Mouse (Mus musculus) WW6 (cell line): ENCODE data around the gene 9430097D07Rik.

Source experiments
- DNase-seq: peaks from one replicate; pipeline ENCODE4 v3.0.0-alpha.2; 2013; ENCODE audit warnings: low read depth, low spot score

9430097D07Rik gene

DNA sequence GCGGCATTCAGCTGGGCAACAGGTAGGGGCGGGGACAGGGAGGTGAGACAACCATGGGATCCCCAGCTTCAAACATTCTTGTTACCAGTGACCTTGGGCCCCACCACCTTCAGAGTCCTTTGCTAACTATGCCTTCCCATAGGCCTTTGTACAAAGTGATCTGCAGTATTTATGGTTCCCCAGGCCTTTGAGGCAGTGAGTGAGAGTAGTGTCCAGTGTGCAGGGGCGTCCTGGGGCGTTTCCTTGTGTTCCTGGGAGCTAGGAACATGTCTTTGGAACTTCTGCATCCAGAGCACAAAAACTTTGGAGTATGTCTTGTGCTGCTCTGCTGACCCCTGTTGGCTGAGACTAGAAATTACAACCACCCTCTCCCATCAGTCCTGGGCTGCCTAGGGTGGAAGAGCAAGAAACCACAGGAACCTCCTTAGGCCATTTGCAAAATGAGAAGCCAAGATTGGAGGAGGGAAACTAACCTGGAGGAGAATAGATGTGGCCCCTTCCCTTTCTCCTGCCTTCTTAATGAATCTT is 8.9 kb downstream of the 9430097D07Rik start:
- DNase-seq = no peak

DNA sequence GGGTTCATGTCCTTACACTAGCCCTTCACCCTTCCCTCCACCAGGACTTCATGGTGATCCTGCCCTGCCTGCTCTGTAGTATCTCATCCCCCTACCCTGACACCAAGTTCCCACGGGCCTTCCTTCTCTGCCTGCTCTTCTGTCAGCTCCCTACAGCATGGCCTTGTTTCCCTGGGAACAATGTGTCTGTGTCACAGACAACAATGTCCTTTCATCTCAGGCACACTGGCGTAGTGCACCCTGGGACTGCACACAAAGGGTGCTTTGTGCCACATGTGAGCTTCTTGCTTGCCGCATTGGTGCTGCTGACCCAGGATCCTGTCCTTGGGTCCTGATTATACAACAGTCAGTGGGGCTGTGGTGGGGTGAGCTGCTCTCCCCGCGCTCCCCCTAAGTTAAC is 15.9 kb downstream of the 9430097D07Rik start:
- no peak for DNase-seq

DNA sequence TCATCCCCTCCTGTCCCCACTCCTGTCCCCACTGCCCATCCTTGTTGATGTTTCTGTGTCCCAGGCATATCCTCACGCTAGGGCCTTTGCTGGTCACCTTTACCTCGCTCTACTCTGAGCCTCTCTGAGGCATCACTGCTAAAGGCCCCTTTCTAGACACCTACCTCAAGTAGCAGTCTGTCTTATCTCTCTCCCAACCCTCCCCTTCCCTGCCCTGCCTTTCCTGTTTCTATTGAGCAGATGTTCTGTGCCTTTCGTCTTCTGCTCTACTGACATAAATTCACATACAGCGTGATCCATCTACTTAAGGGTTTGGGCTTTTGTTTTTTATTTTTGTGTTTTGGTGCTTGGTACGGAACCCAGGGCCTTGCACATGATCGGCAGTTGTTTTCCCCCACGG is 19.5 kb downstream of the 9430097D07Rik start:
- no peak for DNase-seq

DNA sequence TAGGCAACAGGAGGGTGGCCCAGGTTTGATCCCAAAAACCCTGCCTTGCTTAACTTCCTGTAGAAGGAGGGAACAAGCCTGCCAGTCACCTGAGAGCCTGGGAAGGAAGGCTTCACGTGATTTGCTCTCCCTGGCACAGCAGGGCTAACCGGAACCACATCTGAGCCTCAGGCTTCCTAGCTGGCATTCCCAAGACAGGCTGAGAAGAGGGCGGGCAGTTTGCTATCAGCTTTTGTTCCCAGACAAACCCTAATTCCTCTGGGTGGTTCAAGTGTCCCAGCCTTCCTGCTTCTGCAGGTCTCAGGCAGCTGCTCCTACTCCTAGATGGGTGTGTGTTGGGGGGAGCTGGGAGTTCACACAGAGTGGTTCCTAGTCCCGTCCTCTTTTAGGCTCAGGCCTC is 20.0 kb downstream of the 9430097D07Rik start:
- no peak for DNase-seq

DNA sequence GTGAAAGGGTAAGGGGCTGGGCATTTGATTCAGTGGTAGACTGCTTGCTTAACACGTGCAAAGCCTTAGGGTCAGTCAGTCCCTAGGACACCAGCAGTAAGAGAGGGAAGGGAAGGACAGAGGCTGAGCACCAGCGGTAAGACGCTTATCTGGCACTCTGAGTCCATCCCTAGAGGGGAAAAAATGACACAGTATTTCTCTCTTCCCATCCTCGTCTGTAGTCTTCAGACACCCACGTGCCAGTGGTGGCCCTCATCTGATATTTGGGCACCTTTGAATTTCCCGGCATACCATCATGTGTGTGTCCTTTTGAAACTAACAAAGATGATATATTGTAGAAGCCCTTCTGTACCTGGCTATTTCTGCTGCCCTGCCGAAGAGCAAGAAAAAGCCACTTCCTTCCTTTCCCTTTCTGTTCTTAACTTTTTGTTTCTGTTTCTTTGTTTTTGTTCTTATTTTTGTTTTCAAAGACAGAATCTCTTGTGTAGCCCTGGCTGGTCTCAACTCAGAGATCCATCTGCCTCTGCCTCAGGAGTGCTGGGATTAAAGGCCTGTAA is 21.8 kb downstream of the 9430097D07Rik start:
- no peak for DNase-seq

DNA sequence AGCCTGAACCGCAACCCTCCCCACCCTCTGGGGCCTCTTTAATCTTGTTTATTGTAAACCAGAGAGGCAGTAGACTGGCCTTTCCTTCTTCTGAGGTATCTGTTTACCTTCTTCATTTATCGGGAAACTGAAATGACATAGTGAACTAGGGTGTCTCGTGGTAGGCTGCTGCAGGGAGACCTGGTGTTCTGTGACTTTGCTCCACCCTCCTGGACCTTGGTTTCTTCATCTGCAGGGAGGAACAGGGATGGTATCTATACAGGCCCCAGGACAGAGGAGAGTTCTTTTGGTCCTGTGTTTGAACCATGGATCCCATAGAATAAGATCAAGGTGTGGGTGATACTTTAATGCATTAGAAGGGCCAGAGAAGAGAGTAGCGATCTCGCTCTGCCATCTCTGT is 24.2 kb downstream of the 9430097D07Rik start:
- DNase-seq = no peak

DNA sequence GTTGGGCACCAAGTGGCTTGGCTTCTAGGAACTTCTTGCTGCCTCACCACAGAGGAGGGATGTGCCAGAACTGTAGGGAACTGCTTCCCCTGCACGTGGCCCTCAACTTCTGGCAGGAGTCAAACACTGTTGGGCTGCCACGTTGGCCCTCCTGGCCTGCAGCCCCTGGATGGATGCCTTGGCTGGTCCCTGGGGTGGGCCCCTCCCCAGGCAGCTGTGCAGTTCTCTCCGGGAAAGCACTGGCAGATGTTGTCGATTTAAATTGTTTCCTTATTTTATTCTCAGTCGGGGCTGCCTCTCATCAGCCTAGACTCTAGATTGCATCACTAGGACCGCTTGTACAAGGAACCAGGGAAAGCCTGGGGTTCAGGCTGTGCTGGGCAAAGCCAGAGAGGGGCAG is 25.7 kb downstream of the 9430097D07Rik start:
- no peak for DNase-seq

DNA sequence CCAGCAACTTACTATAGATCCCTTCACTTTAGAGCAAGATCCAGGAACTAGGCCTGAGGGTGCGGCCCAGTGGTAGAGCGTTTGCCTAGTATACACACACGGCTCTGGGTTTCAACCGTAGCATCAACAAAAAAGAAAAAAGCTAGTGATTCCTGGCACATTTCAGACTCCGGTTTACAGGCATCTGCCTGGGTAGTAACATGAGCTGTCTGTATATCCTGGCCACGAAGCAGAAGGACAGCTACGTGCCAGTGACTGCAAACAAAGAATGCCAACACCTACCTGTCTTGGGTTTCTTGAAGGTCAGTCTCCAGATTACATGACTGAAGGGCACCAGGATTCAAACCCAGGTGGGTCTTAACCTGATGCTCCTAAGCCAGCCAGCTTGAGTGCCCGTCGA is 26.3 kb downstream of the 9430097D07Rik start:
- DNase-seq = no peak

DNA sequence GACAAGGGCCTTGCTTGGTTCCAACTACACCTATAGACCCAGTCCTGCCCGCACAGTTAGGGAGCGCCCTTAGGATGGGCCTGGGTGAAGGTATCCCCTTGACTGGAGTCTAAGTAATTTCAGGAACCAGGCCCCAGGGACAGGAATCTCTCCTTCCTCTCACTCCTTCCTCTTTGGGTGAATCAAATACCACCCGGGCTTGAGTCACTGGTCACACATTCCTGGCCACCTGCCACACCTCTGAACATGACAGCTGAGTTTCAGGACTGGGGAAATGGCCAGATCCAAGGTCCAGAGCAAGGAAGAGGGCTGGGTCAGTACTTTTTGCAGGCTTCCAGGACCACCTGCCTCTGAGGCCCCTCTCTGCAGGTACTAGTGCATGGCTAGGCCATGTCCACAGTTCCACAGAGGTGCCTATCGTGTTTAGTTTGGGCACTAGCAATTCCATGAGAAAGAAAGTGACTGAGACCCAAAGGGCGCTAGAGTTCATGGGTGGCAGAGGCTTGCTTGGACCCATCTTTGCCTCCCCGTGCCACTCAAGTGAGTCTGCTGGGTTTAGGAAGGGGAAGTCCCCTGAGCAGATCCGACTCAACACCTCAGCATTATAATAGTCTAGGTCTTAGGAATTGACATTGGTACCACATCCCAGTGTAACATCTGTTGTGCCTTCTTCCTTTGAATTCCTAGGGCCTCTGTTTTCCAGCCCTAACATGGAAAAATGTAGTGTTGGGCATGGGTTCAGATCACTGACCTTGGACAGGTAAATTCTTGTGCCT is 27.3 kb downstream of the 9430097D07Rik start:
- DNase-seq = no peak

DNA sequence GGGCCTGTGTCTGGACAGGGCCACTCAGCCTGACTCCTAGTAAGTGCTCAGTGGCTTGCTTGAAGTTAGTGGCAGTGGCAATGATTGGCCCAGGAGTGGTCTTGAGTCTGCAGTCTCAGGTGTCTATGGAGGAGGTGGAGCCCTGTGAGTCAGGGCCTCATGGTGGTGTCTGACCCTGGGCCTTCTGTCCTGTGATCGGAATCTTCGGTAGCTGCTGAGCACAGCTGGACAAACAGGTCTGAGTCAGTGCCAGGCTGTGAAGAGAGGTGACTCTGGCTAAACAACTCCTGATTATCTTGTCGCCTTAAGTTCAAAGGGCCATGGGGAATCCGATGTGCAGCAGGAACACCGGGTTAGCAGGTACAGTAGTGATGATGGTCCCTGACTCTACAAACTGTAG is 28.1 kb downstream of the 9430097D07Rik start:
- DNase-seq = no peak

DNA sequence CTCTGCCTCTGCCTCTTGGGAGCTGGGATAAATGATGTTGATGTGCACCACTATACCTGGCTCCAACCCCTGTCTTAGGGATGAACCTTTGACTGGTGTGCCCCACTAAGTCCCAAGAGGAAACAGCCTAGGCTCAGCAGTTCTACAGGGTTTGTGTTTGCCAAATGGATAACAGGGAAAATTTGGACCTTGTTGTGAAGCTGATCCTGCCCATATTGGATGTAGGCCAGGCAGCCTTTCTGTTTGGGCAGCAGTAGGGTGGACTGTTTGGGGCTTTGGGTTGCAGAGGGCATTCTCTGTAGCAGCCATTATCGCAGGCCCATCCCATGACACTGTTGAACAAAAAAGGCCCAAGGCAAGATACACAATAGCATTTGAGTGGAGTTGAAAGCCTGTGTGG is 28.5 kb downstream of the 9430097D07Rik start:
- DNase-seq = no peak

DNA sequence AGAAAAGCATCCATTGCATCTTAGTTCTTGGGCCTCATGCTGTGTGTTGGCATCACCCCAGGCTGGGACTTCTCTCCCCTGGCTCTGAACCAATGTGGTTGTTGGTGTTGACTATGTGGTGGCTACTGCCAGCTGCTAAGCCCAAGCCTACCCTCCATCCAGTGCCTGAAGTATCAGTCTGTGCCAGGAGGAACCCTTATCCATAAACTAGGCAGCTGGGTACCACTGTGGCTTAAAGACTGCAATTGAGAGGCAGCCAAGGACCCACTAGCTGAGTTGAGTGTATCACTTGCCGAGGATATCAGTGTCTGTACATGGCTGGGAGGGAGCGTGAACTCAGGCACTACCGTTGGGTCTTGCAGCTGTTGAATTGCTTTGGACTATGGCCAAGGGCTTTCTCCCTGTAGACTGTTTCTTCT is 32.4 kb downstream of the 9430097D07Rik start:
- DNase-seq = no peak

DNA sequence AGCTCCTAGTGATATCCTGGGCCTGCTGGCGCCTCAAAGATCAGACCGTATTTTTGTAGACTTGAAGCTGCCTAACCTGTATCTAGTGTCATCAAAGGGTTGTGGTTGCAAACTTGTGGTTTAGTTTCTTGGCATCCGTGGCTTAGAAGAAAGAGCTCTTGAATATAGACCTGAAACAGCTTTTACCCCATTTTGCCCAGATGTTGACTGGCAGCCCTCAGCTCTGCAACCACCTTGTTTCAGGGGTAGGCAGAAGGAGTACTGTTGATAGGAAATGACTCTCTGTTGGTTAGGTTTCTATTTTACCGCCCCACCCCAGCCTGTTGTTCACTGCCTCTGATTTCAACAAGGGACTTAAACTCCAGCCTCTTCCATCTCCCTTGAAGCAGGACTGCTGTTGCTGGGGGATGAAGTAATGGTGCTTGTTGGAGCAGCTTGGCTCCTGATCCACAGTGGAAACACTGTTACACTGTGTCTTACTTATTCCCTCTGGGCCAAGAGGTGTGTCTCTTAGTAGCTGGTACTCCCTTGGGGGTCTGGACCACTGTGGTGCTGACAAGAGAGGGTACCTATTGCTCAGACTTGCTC is 33.4 kb downstream of the 9430097D07Rik start:
- DNase-seq = no peak

DNA sequence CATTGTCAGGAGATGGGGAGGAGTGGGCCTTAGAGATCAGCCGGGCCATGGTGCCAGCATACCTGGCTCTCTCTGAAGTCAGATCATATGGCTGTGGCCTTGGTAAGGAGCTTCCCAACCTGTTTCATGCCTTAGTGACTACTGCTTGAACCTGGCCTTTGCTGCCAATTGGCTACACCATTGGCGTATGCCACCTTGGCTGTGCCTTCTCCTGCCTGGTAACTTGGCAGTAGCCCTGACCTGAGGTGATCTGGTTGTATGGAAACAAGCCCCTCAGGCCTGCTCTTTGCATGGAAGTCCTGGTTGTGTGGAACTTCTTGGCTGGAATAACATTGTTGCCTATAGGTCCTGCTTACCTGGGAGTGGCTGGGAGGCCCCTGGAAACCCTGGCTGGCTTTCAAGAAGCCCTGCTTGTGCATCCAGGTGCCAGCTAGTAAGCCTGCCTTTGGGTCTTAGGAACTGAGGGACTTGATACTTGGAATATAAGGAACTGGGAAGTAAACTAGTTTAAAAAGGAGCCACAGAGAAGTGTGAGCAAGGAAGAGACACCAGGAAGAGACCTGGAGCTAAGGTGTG is 34.1 kb downstream of the 9430097D07Rik start:
- no peak for DNase-seq

DNA sequence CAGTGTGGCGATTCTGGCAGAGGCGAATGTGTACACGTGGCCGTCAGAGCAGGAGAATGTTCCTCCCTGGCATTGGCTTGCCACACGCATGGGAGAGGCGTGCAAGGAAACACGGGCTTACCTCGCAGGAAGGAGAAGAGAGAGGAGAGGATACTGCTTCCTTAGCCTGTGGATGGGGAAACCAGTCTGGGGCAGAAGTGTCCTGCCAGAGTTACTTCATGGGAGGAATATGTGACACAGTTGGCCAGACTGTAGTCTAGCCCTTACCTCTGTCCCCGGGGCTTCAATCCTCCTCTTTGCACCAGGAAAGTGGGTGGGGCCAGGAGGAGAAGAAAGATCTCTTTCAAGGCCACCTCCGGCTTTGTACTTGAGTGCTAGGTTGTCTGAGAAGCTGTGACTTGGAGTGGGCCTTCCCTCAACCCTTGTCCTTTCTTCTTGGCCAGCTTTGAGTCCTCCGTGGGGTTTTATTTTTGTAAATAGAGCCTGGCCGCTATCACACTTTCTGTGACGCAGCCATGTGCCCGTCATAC is 36.0 kb downstream of the 9430097D07Rik start:
- DNase-seq = no peak

DNA sequence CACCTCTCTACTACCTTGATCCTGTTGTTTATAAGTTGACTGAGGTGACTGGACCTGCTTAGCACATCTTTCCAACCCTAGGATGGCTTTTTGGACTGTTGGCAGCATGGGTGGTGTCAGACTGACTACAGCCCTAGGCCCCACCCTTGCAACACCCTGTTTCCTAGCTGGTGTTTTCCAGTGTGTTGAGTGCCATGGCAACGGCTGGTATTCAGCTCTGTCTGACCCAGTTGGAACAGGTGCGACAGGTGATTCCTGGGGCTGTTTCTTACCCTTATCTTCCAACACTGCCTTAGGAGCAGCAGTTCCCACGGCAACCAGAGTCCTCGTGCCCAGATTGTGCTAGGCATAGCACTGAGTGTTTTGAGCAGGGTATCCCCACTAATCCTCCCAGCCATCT is 37.0 kb downstream of the 9430097D07Rik start:
- DNase-seq = no peak

DNA sequence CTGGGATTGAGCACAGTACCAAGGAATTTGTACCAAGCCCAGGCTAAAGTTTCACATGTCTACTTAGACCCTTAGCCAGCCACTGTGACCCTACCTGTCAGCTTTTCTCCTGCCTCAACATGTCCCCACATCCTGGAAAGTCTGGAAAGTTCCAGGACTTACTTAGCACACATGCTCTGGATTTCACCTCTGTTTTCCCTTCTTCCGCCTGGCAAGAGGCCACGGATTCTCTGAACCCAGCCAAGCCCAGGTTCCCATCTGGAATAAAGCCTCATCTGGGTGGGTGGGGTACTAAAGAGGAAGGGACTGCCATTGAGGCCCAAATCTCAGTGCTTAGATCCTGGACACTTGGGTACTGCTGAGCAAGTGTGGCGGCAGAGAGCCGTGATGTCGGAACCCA is 37.5 kb downstream of the 9430097D07Rik start:
- DNase-seq = no peak

DNA sequence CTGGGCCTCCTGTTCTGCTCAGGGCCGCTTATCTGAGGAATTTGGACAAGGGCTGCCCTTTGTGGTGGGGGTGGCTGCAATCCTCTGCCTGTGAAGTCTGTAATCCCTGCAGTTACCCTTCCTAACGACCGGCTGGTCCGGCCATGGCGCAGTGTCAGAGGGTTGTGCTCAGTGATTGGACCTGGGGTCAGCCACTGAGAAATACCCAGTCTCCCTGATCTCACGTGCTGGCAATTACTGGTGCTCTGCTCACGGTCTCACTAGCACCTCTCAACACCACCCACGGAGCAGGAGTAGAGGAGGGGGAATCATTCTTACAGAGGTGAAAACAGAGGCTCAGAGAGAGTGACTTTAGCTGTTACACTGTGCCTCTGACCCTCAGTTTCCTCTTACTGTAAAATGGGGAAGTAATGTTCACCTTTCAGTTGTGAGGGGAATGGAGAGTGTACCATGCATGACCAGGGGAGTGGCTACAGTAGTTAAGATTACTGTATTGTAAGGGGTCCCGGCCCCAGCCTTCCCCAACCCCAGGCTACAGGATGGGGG is 38.1 kb downstream of the 9430097D07Rik start:
- DNase-seq = no peak

DNA sequence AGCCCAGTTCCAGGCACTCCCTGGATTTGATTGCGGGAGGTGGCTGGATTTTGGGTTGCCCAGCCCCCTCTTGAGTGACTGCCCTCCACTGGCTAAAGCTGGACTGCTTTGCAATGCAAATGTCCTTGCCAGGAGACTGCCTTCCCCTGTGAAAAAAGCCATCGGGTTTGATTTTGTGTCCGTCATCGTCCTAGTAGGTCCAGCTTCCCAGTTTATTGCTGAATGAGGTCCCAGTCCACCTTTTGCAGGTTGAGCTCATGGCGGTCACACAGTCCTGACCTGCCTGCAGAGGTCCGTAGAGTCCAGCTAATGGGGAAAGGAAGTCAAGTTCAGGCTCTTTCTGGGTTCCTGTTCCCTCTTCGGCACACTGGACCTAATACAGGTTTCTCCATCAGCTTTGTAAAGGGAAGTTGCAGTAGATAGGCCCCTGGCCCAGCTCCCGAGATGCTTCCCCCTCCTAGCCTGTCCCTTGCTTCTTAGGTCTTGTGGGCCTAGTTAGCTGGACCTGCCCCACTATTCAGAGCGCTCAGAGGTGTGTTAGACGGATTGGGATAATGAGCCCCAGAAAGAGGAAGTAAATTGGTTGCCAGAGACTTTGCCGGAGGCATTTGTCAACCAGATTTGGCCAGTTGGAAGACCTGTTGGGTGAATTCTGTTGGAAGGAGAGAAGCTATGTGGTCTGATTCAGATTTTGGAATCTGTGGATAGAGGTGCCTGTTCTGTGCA is 38.7 kb downstream of the 9430097D07Rik start:
- DNase-seq = no peak

DNA sequence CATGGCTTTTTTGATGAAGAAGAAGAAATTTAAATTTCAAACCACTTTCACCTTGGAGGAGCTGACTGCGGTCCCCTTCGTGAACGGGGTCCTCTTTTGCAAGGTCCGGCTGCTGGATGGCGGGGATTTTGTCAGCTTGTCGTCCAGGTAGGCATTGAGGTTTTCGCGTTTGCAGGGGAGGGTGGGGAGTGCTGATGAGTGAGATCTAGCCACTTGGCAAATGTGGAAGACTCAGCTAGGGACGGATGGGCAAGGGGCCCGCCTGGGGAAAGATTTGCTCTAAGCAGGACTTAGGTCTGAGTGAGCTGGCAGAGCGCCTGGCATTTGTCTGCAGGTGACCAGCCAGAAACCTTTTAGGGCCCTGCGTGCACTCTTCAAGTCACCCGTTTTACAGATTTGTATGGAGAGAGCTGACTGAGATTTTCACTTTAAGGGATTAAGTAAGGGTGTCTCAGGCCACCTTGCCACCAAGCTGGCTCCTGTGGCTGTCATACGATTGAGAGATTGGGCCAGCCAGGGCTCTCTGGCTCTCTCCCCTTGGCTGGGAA is 39.3 kb downstream of the 9430097D07Rik start:
- DNase-seq = no peak

DNA sequence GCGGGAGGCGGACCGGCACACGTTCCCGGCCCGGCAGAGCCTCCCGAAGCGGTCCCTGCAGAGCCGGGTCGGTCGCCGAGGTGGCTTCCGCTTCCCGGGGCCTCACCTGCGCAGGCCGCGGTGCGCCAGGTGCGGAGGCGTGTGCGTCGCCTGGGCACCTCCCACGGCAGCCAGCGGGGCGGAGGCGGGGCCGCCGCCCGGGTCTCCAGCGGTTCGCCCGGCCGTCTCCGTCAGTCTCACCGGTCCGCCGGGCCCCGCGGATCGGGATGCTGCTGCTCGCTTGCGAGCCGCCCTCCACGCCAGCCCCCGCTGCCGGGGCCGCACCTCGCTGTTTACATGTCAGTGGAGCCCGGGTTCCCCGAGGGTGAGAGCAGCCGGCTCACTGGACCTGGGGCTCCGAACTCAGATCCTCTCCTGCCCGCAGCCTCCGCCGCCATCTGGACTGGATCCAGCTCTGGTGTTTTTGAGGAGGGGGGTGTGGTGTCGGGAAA is 39.9 kb downstream of the 9430097D07Rik start:
- DNase-seq = no peak
